Mouse (Mus musculus) CD4-positive helper T cell, adult 2 months (primary cell): ENCODE measurements at regions not wholly inside any gene's neighbourhood (a gene's known extent, or its start where the extent isn't known, plus 50 kb on each side); places are given as distances from the start of the nearest gene placed in this dataset.

Source experiments
- DNase-seq: peaks from one replicate; pipeline ENCODE4 v3.0.0-alpha.2; 2012; ENCODE audit warnings: low read depth, missing footprints, low spot score

- DNase-seq, result no peak
These were observed 53.9 kb upstream of the Slc44a1 start for GRCm38 (mm10) chr4:53386309-53386708.

GRCm38 (mm10) chr4:53384761-53385160, 55.5 kb upstream of the Slc44a1 start:
- DNase-seq, result peak; percentile 50

- DNase-seq, result no peak
These were observed 56.1 kb upstream of the Slc44a1 start for GRCm38 (mm10) chr4:53384104-53384503.

GRCm38 (mm10) chr4:53382012-53382411, 58.2 kb upstream of the Slc44a1 start:
- DNase-seq, result no peak

- DNase-seq, result no peak
These were observed 60.4 kb upstream of the Slc44a1 start for GRCm38 (mm10) chr4:53379855-53380254.

GRCm38 (mm10) chr4:53376995-53377394, 63.2 kb upstream of the Slc44a1 start:
- no peak for DNase-seq

- DNase-seq, result no peak
These were observed 83.8 kb upstream of the Slc44a1 start for GRCm38 (mm10) chr4:53356374-53356773.

GRCm38 (mm10) chr4:53354961-53355360, 85.3 kb upstream of the Slc44a1 start:
- peak; percentile 7 for DNase-seq

- no peak for DNase-seq
These were observed 86.7 kb upstream of the Slc44a1 start for GRCm38 (mm10) chr4:53353399-53354090.

GRCm38 (mm10) chr4:53351104-53351607, 89.1 kb upstream of the Slc44a1 start:
- no peak for DNase-seq

- no peak for DNase-seq
These were observed 94.9 kb upstream of the Slc44a1 start for GRCm38 (mm10) chr4:53345346-53345745.

- DNase-seq, result no peak
These were observed 95.7 kb upstream of the Slc44a1 start for GRCm38 (mm10) chr4:53344546-53344945.

- DNase-seq, result no peak
These were observed 99.0 kb upstream of the Slc44a1 start for GRCm38 (mm10) chr4:53341181-53341580.

- no peak for DNase-seq
These were observed 100.1 kb upstream of the Slc44a1 start for GRCm38 (mm10) chr4:53340021-53340667.

- DNase-seq, result no peak
These were observed 100.8 kb upstream of the Slc44a1 start for GRCm38 (mm10) chr4:53339125-53340020.

- no peak for DNase-seq
These were observed 101.7 kb upstream of the Slc44a1 start for GRCm38 (mm10) chr4:53338479-53338878.

- DNase-seq, result no peak
These were observed 102.4 kb upstream of the Slc44a1 start for GRCm38 (mm10) chr4:53337784-53338183.

- DNase-seq, result no peak
These were observed 112.6 kb upstream of the Slc44a1 start for GRCm38 (mm10) chr4:53327382-53328165.

GRCm38 (mm10) chr4:53323838-53324237, 116.4 kb upstream of the Slc44a1 start:
- no peak for DNase-seq

- DNase-seq, result peak; percentile 28
These were observed 117.0 kb upstream of the Slc44a1 start for GRCm38 (mm10) chr4:53323195-53323594.

GRCm38 (mm10) chr4:53322484-53322883, 117.7 kb upstream of the Slc44a1 start:
- no peak for DNase-seq
